Mouse (Mus musculus) neural tube, embryonic 10.5 days (tissue): Measurements from ENCODE around the gene Ppp2r3a.

ENCODE experiments used
- DNase-seq: peaks from one replicate; pipeline ENCODE4 v3.0.0-alpha.2; 2017; ENCODE audit warnings: low spot score; ENCODE audit errors: extremely low spot score

Gene Ppp2r3a

GRCm38 (mm10) chr9:101160092-101160491 lies 91.5 kb downstream of the Ppp2r3a start:
- DNase-seq, result no peak

- no peak for DNase-seq
These were observed 92.2 kb downstream of the Ppp2r3a start for GRCm38 (mm10) chr9:101159431-101159830.

DNA sequence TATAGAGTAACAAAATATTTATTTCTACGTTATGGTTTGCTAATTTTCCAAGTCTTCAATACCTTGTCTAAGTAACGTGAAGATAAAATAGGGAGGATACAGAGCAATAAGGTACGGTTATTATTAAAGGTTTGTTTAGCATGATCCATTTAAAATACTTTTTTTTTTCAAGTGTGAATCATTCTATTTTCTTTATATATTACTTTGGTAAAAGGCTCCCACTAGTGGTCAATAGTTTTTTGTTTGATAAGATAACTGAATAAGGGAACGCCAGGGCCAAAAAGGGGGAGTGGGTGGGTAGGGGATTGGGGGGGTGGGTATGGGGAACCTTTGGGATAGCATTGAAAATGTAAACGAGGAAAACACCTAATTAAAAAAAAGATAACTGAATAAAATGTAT lies 98.7 kb downstream of the Ppp2r3a start:
- no peak for DNase-seq

GRCm38 (mm10) chr9:101143635-101144034 lies 108.0 kb downstream of the Ppp2r3a start:
- DNase-seq, result no peak

DNA sequence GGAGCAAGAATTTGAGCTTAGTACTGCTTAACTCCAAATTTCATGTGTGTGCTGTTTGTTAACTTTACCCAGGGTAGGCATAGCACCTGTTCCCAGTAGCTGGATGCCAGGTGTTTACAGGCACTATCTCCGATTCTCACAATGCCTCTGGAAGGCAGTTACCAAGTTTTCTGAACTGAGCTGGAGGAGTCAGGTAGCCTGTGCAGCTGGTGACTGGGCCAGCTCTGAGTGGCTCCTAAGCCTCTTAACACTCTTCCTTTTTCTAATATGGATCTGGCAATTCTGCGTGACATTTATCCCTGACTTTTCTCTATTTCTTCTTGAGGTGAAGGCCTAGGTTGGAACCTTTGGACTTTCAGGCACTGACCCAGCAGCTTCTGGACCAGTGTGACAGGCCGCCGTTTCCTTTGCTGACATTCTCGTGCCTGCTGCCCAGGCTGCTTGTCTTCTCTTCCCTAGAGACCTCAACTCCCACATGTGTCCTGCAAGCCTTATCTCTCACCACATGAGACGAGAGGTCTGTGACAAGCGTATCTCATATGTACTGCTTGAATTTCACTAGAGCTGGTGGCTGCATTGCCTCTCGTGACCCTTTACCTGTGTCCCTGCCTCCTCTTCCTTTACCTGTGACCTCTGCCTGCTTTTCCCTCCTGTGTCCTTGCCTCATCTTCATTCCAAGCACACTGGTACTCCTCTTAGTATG lies 137.3 kb downstream of the Ppp2r3a start:
- no peak for DNase-seq

DNA sequence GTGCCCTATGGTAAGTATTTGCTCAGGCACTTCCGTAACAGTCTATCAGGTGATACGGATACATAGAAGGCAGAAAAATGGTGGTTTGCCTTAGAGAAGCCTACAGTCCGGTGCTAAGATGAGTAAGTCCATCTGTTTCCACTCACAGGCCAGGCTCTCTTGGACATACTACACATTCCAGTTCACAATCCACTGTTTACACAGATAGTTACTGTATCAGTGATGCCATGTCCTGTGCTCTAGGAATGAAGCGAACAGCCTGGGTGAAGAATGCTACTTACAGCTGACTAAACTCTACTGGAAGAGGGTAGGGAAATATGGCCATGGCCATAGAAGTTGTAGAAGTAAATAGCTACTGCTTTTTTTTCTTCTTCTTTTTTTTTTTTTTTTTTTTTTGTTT lies 138.3 kb downstream of the Ppp2r3a start:
- DNase-seq, result no peak

DNA sequence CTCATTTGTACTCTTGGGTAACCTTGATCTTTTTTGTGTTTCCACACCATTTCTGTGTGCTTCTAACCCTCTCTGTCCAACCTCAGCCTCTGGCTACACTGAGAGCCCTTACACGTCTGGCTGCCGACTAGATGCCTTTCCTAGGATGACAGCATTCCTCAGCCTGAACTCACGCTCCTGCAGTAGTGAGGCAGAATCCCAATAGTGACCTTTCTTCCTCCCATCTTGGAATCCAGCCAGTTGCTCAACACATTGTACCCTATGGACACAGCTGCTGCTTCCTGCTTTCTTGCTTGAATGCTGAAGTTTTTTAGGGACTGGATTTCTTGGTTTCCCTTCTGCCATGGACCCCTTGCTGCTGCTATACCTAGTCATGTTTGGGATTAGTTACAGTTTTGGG lies 141.6 kb downstream of the Ppp2r3a start:
- DNase-seq, result no peak

DNA sequence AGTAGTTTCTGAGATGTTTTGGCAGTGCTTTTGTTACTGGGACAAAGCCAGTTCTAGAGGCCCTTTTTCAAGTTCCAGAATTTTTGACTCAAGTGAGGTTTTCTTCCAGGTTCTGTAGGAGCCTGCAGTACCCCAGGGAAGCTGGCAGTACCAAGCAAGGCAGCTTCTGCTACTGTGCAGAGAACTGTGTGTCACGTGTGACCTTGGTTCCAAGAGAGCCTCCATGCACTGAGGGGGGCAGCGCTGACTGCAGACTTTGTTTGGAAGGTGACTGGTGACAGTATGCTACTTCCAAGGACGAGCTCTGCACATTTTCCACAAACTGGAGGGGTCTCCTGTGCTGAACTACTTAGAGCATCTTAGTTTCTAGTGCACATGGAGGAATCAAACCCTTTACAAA lies 144.2 kb downstream of the Ppp2r3a start:
- no peak for DNase-seq

DNA sequence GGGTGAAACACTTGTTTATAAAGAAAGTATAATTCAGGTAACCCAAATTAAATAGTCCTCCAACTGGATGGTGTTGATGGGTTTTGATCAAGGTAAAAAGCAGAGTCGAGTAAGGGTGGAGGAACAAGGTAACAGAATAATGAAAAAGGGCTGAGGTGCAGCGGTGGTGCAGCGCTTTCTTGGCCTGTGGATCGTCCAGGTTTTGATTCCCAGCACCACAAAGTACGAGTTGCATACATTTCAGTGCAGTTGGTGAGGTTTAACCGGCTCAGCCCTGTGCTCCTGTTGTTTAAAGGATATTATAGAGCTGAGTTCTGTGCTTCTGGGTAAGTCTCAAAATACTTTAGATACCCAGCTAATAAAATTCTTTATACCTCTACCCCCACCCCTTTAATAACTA lies 145.9 kb downstream of the Ppp2r3a start:
- DNase-seq, result no peak

DNA sequence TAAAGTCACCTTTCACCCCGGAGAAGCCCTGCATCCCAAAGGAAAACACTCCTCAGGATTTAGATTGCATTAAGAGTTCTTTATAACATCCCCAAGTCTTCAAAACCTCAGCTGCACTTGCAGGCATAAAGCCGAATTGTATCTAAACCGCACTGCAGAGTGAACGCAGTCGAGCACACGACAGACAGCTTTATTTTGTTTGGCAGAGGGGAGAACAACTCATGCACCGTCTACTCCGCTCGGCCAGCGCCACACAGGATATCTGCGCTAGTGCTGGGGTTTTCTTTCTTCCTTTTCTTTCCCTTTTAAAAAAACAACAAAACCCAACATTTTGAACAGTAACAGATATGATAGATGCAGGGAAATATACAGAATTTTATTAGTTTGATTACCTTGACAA lies 146.7 kb downstream of the Ppp2r3a start:
- no peak for DNase-seq

- DNase-seq, result no peak
These were observed 149.3 kb downstream of the Ppp2r3a start for GRCm38 (mm10) chr9:101102288-101102687.

DNA sequence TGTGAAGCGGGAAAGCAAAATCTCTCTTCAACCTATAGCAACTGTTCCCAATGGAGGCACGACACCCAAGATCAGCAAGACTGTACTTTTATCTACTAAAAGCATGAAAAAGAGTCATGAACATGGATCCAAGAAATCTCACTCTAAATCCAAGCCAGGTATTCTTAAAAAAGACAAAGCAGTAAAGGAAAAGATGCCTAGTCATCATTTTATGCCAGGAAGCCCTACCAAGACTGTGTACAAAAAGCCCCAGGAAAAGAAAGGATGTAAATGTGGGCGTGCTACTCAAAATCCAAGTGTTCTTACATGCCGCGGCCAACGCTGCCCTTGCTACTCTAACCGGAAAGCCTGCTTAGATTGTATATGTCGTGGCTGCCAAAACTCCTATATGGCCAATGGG lies 150.0 kb downstream of the Ppp2r3a start:
- DNase-seq, result no peak

DNA sequence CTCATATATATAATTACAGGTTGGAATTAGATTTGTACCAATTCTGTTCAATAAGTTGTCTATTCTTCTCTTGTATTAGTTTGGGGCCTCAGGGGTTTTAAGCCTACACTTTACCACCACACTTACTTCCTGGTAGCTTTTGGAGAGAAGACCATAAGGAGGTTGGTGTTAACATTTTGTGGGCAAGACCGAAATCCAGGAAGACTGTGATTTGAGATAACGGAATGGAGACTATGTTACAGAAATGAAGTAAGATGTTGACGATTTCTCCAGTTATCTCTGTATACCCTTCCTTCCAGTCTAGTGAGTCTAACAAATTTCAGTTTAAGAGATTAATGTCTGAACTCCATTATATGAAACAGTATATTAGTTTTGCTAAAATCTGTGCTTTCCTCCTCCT lies 151.4 kb downstream of the Ppp2r3a start:
- no peak for DNase-seq

DNA sequence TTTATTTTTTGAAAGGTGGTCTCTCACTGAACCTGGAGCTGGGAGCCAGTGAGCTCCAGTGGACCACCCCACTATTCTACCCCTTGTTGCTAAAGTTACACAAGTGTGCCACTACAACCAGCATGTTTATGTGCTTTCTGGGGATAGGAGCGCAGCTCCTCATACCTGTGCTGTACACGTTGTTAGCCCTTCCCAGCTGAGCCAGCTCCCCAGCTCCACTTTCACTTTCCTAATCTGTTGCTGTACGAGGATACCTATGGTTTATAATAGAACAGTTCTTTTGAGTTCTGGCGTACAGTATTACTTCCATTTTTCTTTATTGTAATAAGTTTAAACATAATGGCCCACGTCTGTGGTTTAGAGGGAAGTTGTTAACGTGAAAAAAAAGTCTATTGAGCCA lies 152.2 kb downstream of the Ppp2r3a start:
- no peak for DNase-seq

DNA sequence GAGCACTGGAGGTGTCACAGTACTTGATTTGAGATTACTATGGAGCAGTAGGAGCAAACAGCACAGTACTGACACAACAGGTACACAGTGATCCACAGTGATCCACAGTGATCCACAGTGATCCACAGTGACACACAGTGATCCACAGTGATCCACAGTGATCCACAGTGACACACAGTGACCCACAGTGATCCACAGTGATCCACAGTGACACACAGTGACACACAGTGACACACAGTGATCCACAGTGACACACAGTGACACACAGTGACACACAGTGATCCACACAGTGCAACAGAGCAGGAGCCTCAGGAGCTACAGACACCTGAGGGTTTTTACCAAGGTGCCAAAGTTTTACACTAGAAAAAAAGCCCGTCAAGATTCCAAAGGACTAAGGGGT lies 154.1 kb downstream of the Ppp2r3a start:
- no peak for DNase-seq

- DNase-seq, result no peak
These were observed 155.1 kb downstream of the Ppp2r3a start for GRCm38 (mm10) chr9:101096461-101096860.

DNA sequence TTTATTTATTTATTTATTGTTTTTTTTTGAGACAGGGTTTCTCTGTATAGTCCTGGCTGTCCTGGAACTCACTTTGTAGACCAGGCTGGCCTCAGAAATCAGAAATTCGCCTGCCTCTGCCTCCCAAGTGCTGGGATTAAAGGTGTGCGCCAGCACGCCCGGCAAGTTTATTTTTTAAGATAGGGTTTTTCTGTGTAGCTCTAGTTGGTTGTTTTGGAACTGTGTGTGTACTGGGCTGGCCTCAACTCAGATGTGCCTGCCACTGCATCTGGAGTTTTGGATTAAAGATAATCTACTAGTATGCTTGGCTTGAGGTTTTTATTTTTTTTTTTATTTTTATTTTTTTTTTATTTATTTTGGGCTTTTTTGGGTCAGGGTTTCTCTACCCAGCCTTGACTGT lies 156.2 kb downstream of the Ppp2r3a start:
- DNase-seq, result no peak

GRCm38 (mm10) chr9:101083728-101084127 lies 167.9 kb downstream of the Ppp2r3a start:
- no peak for DNase-seq

DNA sequence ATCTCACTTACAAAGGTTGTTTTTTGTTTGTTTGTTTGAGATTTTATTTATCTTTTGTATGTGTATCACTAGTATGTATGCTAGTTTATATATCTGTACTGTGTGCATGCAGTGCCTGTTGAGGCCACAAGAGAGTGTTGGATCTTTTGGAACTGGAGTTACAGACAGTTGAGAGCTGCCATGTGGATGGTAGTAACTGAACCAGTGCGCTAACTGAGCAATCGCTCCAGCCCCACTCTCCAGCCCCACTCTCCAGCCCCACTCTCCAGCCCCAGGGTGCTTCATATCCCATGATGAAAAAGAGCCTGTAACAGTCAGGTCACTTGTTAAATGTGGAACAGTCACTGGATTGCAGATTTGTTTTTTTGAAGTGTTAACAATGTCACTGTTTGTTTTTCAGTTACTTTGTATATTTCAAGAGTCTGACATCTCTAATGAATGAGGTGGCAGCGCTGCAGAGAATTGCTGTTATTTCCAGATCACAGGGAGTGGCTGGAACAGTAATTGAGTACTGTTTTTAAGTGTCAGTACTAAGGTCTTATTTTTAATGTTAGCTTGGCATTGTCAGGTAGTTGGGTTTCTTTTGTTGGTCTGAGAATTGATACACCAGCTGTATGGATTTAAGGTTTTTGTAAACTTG lies 171.4 kb downstream of the Ppp2r3a start:
- DNase-seq, result no peak

GRCm38 (mm10) chr9:101078579-101078978 lies 173.0 kb downstream of the Ppp2r3a start:
- DNase-seq, result no peak

- no peak for DNase-seq
These were observed 174.1 kb downstream of the Ppp2r3a start for GRCm38 (mm10) chr9:101077486-101077885.

DNA sequence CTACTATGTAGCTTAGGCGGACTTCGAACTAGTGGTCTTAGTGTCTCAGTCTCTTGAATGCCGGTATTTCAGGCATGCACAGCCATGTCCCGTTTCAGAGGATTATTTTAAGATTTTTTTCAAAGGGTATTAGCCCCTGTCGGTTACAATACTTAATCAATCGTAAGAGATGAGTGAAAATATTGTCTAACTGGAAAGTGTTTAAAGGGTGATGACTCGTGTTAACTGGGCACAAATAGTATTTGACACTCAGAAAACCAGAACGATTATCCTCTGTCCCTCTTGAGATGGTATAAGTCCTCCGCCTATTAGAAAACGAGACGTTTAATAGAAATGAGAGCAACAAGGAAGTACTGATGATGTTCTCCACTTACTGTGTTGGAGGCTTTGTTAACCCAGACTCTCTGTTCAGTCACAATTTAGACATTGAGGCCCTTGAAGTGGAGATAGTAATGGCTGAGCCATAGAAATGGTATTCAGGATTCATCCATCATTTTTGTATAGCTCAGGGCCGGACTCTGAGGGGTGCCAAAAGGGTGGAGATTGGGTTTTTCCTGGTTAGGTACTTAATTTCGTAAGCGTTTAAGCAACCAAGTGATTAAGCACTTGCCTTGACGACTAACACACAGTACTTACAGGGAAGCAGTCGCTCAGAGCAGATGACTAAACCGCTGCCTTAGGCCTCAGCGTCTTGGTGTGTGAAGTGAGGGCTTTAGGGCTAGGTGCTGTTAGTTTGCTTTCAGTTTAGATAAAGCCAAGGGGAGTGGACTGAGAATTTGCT lies 175.3 kb downstream of the Ppp2r3a start:
- no peak for DNase-seq

GRCm38 (mm10) chr9:101075694-101076093 lies 175.9 kb downstream of the Ppp2r3a start:
- DNase-seq, result no peak
